Mouse (Mus musculus) gastrocnemius, postnatal 4 days (tissue): ENCODE data around the gene Ccdc194. TPM values are rescaled to one million over a fixed set of nuclear protein-coding genes. Genes with fewer than 3 reads are reported as not detected.
A peak's percentile ranks its signal among the peaks of the same experiment; 100 is the strongest.
"Not testable (repeated sequence)": the region's sequence is repeated elsewhere in the genome, so short reads cannot be mapped to it uniquely, and the experiment has no call there.

Source experiments
- DNase-seq, 2 experiments: peaks; one replicate each; pipeline ENCODE4 v3.0.0; 2021 to 2022; ENCODE audit warnings: low spot score in 2 of 2, mixed read lengths in 2 of 2
- total RNA-seq, 2 experiments: library from RNA; stranded (reverse); gene quantifications; 2 replicates each; pipeline ENCODE4 v1.2.3; 2021

The Ccdc194 gene
- total RNA-seq, 2 experiments from 2014 or later = 0.47 to 0.83 TPM

- no peak for DNase-seq
These were observed 29.1 kb upstream of the Ccdc194 start for GRCm38 (mm10) chr8:71554644-71555043.

DNA sequence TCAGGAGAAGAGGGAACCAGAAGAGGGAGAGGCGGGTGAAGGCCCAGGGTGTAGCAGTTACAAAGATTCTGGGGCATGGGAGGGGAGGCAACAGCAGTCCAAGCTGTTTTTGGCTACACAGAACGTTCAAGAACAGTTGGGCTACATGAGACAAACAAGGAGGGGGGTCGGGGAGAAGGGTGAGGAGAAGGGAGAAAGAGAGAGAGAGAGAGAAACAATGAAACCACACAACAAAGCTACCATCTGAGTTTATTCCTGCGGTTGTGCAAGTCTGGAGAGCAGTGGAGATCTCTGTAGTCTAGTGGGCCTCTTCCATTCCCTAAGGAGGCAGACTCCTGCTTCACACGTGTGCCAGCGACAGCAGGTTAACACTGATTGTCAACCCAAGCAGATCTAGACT is 28.5 kb upstream of the Ccdc194 start:
- DNase-seq = no peak

- DNase-seq = no peak
These were observed 27.3 kb upstream of the Ccdc194 start for GRCm38 (mm10) chr8:71552770-71553169.

GRCm38 (mm10) chr8:71550754-71551153 is 25.2 kb upstream of the Ccdc194 start:
- DNase-seq = no peak

- no peak for DNase-seq
These were observed 22.1 kb upstream of the Ccdc194 start for GRCm38 (mm10) chr8:71547590-71547989.

DNA sequence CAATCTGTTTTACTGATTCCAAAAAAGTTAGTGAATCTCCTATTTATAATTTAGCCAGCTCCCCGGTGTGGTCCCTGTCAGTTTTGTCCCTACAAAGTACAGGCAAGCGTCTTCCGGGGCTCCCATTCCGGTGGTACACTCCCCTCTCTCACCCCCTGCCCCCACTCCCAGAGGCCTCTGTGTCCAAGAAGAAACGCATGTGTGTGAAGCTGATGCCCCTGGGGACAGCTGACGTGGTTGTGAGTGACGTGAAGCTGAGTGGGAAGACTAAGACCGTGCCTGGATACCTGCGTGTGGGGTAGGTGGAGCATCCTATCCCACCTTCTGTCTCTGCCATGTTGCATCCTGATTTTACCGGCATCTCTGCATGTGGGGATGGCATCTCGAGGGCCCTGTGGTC is 19.5 kb upstream of the Ccdc194 start:
- no peak for DNase-seq

DNA sequence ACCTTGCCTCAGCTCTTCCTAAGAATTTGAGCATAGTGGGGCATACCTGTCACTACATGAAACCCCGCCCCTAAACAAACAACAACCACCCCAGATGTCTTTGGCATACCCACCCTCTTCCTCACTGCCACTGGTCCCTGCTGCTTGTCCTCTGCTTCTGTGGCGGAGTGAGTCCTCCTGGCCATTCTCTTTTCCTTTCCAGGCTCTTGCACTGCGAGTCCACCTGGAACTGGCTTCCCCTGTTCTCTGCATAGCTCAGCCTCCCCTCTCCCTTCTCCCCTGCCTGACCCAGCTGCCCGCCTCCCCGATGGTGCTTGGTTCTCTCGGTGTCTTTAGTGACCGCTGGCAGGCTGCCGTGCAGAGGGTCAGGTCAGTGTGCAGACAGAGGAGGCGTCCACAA is 18.2 kb upstream of the Ccdc194 start:
- DNase-seq = no peak

DNA sequence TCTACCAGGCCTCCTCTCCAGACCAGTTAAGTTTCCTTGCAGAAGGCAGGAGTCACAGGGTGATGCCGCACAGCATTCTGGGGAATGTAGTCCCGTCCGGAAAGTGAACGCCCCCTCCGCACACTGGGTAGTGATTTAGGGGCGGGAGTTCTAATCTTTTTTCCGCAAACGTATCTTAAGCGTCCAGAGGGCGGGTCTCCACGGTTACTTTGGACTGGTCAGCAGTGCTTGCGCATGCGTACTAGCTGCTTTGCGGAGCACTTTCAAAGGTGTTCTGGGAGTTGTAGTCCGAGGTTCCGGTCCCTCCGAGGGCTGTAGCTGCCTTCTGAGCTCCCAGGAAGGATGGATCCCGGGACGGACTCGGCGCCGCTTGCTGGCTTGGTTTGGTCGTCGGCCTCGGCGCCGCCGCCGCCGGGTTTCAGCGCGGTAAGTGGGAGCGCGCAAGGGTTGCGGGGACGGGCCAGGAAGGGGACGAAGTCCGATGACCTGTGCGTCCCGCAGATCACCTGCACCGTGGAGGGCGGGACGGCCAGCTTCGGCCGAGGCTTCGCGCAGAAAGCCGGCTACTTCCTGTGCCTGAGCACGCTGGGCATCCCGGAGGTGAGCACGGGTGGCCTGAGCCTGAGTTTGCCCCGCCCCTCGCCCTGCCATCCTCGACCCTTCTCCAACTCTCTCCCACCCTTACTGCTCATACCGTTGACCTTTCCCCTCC is 17.3 kb upstream of the Ccdc194 start, which contains the start of gene Mvb12a:
Mvb12a (plus strand) TSS at position 291 of the 712 bp plus-strand sequence.
- DNase-seq = peak; percentile 85 to 95

DNA sequence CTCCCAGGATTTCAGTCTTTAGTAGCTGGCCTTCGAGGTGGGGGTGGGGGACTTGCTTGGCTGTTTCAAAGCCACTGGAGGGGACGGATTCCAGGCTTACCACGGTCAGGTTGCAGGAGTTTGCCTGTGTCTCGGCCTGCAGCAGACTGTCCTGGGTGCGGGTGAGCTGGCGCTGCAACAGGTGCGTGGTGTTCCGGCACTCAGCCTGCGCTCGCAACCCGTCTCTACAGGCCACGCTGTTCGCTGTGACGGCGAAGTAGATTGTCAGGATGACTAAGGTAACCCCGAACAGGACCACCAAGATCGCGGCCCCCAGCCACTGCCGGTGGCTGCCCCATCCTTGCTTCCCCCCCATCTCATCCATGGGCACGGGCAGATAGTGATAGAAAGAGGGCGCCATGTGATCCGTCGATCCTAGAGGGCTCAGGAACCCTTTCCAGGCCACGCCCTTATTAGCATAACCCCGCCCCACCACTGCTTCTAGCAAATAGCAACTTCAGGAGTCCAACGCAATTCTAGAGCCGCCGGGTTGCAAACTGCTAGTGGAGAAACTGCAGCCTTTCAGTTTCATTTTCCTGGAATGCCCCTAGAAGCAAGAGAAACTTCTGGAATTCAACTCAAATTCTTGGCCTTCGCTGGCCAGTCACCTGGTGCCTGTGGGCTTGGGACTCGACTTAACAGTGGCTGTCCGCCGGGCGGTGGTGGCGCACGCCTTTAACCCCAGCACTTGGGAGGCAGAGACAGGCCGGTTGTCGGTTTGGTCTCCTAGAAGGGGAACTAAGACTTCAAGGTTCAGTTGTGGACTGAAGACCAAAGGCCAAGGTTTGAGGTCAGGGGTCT is 11.7 kb upstream of the Ccdc194 start, which contains the start of gene Bst2:
Bst2 (minus strand) TSS at position 429 of the 840 bp plus-strand sequence.
- DNase-seq = peak; percentile 58 to 85

- DNase-seq = no peak
These were observed 10.2 kb upstream of the Ccdc194 start for GRCm38 (mm10) chr8:71535663-71536062.

- DNase-seq = no peak
These were observed 8.8 kb upstream of the Ccdc194 start for GRCm38 (mm10) chr8:71534263-71534810.

- not testable (repeated sequence) for DNase-seq
These were observed 5.4 kb upstream of the Ccdc194 start for GRCm38 (mm10) chr8:71530735-71531467.

DNA sequence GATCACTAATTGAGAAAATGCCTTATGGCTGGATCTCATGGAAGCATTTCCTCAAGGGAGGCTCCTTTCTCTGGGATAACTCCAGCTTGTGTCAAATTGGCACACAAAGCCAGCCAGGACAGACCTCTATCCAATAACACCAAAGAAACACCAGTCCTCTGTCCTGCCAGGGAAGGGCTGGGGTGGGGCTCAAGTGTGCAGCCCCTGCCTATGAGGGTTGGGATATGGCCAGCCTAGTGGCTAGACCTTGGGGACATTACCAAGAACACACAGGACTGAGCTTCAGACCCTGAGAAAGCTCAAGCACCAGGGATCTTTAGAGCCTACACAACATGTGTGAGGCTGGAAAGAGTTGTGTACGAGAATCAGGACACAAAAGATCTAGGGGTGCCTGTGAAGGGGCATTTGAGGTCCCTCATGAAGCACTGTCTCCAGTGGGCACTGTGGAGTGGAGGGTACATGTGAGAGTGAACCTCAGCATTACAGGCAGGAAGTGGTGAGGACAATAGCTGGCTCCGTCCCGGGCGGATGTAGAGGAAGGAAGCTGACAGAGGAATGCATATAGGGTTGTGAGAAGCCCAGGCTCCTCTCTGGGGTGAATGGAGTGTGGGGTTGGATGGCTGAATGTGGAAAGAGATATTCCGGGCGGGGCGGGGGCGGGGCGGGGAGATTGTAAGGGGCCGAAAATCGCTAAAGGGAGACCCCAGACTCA is 3.0 kb upstream of the Ccdc194 start:
- no peak for DNase-seq

GRCm38 (mm10) chr8:71527162-71527870 is 1.8 kb upstream of the Ccdc194 start:
- no peak for DNase-seq

DNA sequence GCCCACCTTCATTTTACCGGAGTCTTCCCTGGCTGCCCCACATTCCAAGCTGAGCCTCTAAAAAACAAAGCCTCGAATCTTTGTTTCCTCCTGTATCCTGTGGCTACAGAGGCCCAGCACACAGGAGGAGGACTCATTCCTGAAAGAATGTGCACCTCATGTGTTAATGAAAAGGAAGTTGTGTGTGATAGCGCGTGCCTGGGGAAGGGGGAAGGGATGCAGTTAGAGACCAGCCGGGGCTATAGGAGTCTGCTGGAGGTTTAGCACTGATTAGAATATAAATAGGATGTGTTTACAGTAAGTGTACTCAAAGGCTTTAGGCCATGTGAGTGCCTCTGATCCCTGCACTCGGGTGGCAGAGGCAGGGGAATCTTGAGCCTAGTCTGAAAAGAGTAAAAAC is 761 bp upstream of the Ccdc194 start:
- no peak for DNase-seq

- peak; percentile 96 to 97 for DNase-seq
These were observed 3.9 kb downstream of the Ccdc194 start for GRCm38 (mm10) chr8:71521634-71522033.

- DNase-seq = peak in 1 of 2 experiments; percentile 64
These were observed 6.3 kb downstream of the Ccdc194 start for GRCm38 (mm10) chr8:71519037-71519825.

GRCm38 (mm10) chr8:71516786-71517185 is 8.7 kb downstream of the Ccdc194 start:
- DNase-seq = no peak

DNA sequence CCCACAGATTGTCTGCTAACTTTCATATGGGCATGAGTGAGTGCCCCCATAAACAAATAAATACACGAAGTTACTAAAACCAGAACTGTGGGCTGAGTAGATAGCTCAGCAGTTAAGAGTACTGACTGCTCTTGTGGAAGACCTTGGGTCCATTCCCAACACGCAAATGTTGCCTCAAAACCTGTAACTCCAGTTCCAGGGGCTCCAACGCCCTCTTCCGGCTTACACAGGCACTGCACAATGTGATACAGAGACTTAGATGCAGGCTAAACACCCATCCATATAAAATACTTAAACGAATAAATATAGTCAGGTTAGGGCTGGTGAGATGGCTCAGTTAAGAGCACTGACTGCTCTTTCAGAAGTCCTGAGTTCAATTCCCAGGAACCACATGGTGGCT is 10.5 kb downstream of the Ccdc194 start:
- no peak for DNase-seq
